Mouse (Mus musculus): ENCODE results near the gene Efl1. TPM values are rescaled to one million over a fixed set of nuclear protein-coding genes. Genes with fewer than 3 reads are reported as not detected.

The Efl1 gene
- total and polyA plus RNA-seq, 2 experiments, result 2.4 to 8.2 TPM

GRCm38 (mm10) chr7:82822528-82822927 is 174.1 kb downstream of the Efl1 start:
- Histone ChIP-seq H3K4me3 (ENCODE audit: insufficient read depth, low read depth, low read length) (no peak overlapping the region), H3K79me2 (ENCODE audit: control insufficient read depth, insufficient read depth, low read length) (no peaks in the 10 kb centered on the region), H3K27me3 (ENCODE audit: control insufficient read depth, insufficient read depth, low read length) (no peaks in the 10 kb centered on the region), H3K4me1 (ENCODE audit: control insufficient read depth, insufficient read depth, low read length) (no peaks in the 10 kb centered on the region), H3K36me3 (ENCODE audit: control insufficient read depth, insufficient read depth, low read length) (no peaks in the 10 kb centered on the region), H3K27ac (replicated peaks; ENCODE audit: insufficient read depth, low read depth, low read length) (no peak overlapping the region), H3K9ac (ENCODE audit: low read depth, low read length) (no peak overlapping the region)
- 77% methylated on average over 1 of the region's 1 CpGs for WGBS
- TF ChIP-seq POLR2A (IDR thresholded peaks at IDR 0.05; ENCODE audit: extremely low read depth, insufficient read depth, low read length) (no peak), CTCF (IDR thresholded peaks at IDR 0.05; ENCODE audit: low read depth, low read length) (no peak)
- no peak for DNase-seq (ENCODE audit: extremely low read depth, low read depth, low spot score)

Other genes with a start within 250 kb of the Efl1 start
- 0.81 and 0.83 TPM in 2 replicates for gene Saxo2, start 86 bp upstream of the Efl1 start, total RNA-seq (2014; rRNA removed)
- 1.6 TPM in 1 of 2 replicates, not detected in the other for gene Saxo2, start 86 bp upstream of the Efl1 start, polyA plus RNA-seq (2012; rRNA removed)
- gene Mex3b, start 218.7 kb downstream of the Efl1 start, total RNA-seq (2014; rRNA removed), result 0.27 and 0.28 TPM in 2 replicates
- gene Mex3b, start 218.7 kb downstream of the Efl1 start, polyA plus RNA-seq (2012; rRNA removed), result 0.56 and 0.70 TPM in 2 replicates